Mouse (Mus musculus) stomach, postnatal 0 days (tissue): ENCODE results near the gene Gm11127. TPM values are rescaled to one million over a fixed set of nuclear protein-coding genes. Genes with fewer than 3 reads are reported as not detected.
"Not testable (repeated sequence)": the region's sequence is repeated elsewhere in the genome, so short reads cannot be mapped to it uniquely, and the experiment has no call there.

Experiments used
- ATAC-seq: fragments of 200-750 bp; cut with Nextera tagmentation; 2 replicates; pipeline ENCODE4 v1.8.0; 2017; ENCODE audit not compliant: low FRiP score, low TSS enrichment
- DNase-seq: peaks from one replicate; pipeline ENCODE4 v3.0.0-alpha.2; 2016; ENCODE audit warnings: low spot score
- H3K27ac ChIP-seq: fragments of 300-500 bp; sonication (generic); replicated peaks from 2 replicates; pipeline ENCODE4 v1.5.1; 2014; ENCODE audit warnings: mild to moderate bottlenecking, control low read depth
- H3K27me3 ChIP-seq: fragments of 300-500 bp; sonication (generic); 2 replicates; pipeline ENCODE4 v1.6.1; 2014; ENCODE audit warnings: low read length; ENCODE audit not compliant: control insufficient read depth, insufficient read depth
- H3K36me3 ChIP-seq: fragments of 300-500 bp; sonication (generic); 2 replicates; pipeline ENCODE4 v1.6.1; 2014; ENCODE audit warnings: low read length, mixed read lengths; ENCODE audit not compliant: control insufficient read depth, insufficient read depth
- H3K4me1 ChIP-seq: fragments of 300-500 bp; sonication (generic); replicated peaks from 2 replicates; pipeline ENCODE4 v1.6.1; 2014; ENCODE audit warnings: antibody characterized with exemption; ENCODE audit not compliant: control insufficient read depth, insufficient read depth
- H3K4me2 ChIP-seq: fragments of 300-500 bp; sonication (generic); replicated peaks from 2 replicates; pipeline ENCODE4 v1.6.1; 2014; ENCODE audit warnings: low read depth, mild to moderate bottlenecking, control low read depth, moderate library complexity
- H3K4me3 ChIP-seq: fragments of 300-500 bp; sonication (generic); 2 replicates; pipeline ENCODE4 v1.5.1; 2014; ENCODE audit warnings: low read depth, low read length, control low read depth
- H3K9ac ChIP-seq: fragments of 300-500 bp; sonication (generic); 2 replicates; pipeline ENCODE4 v1.6.1; 2014; ENCODE audit warnings: mild to moderate bottlenecking, low read length, control low read depth, mixed read lengths
- H3K9me3 ChIP-seq: fragments of 300-500 bp; sonication (generic); 2 replicates; pipeline ENCODE4 v1.6.1; 2016; ENCODE audit warnings: low read length; ENCODE audit not compliant: control insufficient read depth
- CTCF ChIP-seq: IDR thresholded peaks from 2 replicates; pipeline ENCODE4 v1.5.1; 2016; ENCODE audit warnings: antibody characterized with exemption, low read depth, mild to moderate bottlenecking, moderate library complexity
- EP300 ChIP-seq: optimal IDR thresholded peaks from 2 replicates; pipeline ENCODE3; 2016; ENCODE audit warnings: antibody characterized with exemption
- WGBS: fragments of 180-500 bp; shearing (Covaris S2); extraction: QIAGEN DNeasy Blood & Tissue Kit; methylation state at CpG from one replicate; pipeline ENCODE4 v1.1.7; 2014; 5-methylcytosine and 5-hydroxymethylcytosine counted together
- polyA plus RNA-seq: library from polyadenylated mRNA; unstranded; fragments of >200 nt; fragmentation: Nextera tagmentation; extraction: Ambion mirVana; gene quantifications from 2 replicates; pipeline ENCODE4 v1.2.1, GENCODE M21; 2015

The Gm11127 gene
- polyA plus RNA-seq, 1 experiment from 2014 or later: 0.08 TPM

- Histone ChIP-seq H3K27me3 (no peaks in the 10 kb centered on the region), H3K36me3 (no peaks in the 10 kb centered on the region), H3K4me1 (no peaks in the 10 kb centered on the region), H3K9ac (peak overlapping the region; percentile 45), H3K27ac (no peak overlapping the region), H3K4me2 (peak overlapping the region; percentile 82), H3K9me3 (no peaks in the 10 kb centered on the region), H3K4me3 (peak overlapping the region; percentile 53)
- WGBS: 2% methylated on average over 39 of the region's 42 CpGs
- DNase-seq (no peak), ATAC-seq (no peak)
- TF ChIP-seq CTCF (no peak), EP300 (no peak)
Observed at GRCm38 (mm10) chr17:36083870-36084451, 25.8 kb upstream of the Gm11127 start.

- H3K4me1 ChIP-seq: no peaks in the 10 kb centered on the region
- peak; percentile 74 for ATAC-seq
- under 1% methylated on average over 46 of the region's 46 CpGs for WGBS
- peak; percentile 64 for DNase-seq
- H3K4me2 ChIP-seq: peak overlapping the region; percentile 82
- H3K36me3 ChIP-seq: no peaks in the 10 kb centered on the region
- no peak for TF ChIP-seq EP300
- TF ChIP-seq CTCF: no peak
- H3K27ac ChIP-seq: no peak overlapping the region
- H3K9me3 ChIP-seq: no peaks in the 10 kb centered on the region
- peak overlapping the region; percentile 45 for H3K9ac ChIP-seq
- H3K4me3 ChIP-seq: peak overlapping the region; percentile 53
- no peaks in the 10 kb centered on the region for H3K27me3 ChIP-seq
Observed at GRCm38 (mm10) chr17:36083266-36083869, 25.2 kb upstream of the Gm11127 start.

GRCm38 (mm10) chr17:36082519-36083232 is 24.5 kb upstream of the Gm11127 start:
- H3K27ac ChIP-seq, H3K4me1 ChIP-seq, ATAC-seq, H3K9ac ChIP-seq, H3K36me3 ChIP-seq, H3K27me3 ChIP-seq, DNase-seq, H3K9me3 ChIP-seq: not testable (repeated sequence)
- Histone ChIP-seq H3K4me2 (peak overlapping the region; percentile 82), H3K4me3 (peak overlapping the region; percentile 53)
- WGBS: 41% methylated on average over 4 of the region's 6 CpGs

GRCm38 (mm10) chr17:36081901-36082300 is 23.7 kb upstream of the Gm11127 start:
- H3K9ac ChIP-seq, H3K4me1 ChIP-seq, H3K4me2 ChIP-seq, H3K9me3 ChIP-seq, H3K27me3 ChIP-seq, ATAC-seq, H3K27ac ChIP-seq, H3K36me3 ChIP-seq, DNase-seq, H3K4me3 ChIP-seq: not testable (repeated sequence)

GRCm38 (mm10) chr17:36060829-36061228 is 2.7 kb upstream of the Gm11127 start:
- ATAC-seq: 0 out of 2 replicates have a peak, but pooled peaks have one; percentile 36

GRCm38 (mm10) chr17:36057927-36058326 is 244 bp downstream of the Gm11127 start:
- H3K27me3 ChIP-seq, ATAC-seq, H3K27ac ChIP-seq, H3K36me3 ChIP-seq, H3K9me3 ChIP-seq, DNase-seq, H3K4me2 ChIP-seq, H3K9ac ChIP-seq, H3K4me3 ChIP-seq, H3K4me1 ChIP-seq: not testable (repeated sequence)
- 92% methylated on average over 23 of the region's 25 CpGs for WGBS

More at GRCm38 (mm10) chr17:36060829-36061228, 2.7 kb upstream of the Gm11127 start:
- Histone ChIP-seq H3K4me2 (no peak overlapping the region), H3K27me3 (no peaks in the 10 kb centered on the region), H3K27ac (no peak overlapping the region), H3K4me3 (no peak overlapping the region), H3K36me3 (no peaks in the 10 kb centered on the region), H3K9me3 (no peaks in the 10 kb centered on the region), H3K4me1 (no peaks in the 10 kb centered on the region), H3K9ac (no peak overlapping the region)
- DNase-seq: peak; percentile 74
- WGBS: 30% methylated on average over 2 of the region's 2 CpGs
- TF ChIP-seq CTCF (peak; percentile 82), EP300 (no peak)
